Mouse (Mus musculus) ES-E14 (cell line): Measurements from ENCODE around the gene Dok7. TPM values are rescaled to one million over a fixed set of nuclear protein-coding genes. Genes with fewer than 3 reads are reported as not detected.

Source experiments
- DNase-seq: peaks from one replicate; pipeline ENCODE4 v3.0.0-alpha.2; 2013; ENCODE audit warnings: low read depth, low spot score
- H3K27ac ChIP-seq: 2 replicates; pipeline ENCODE4 v1.5.1; 2012; ENCODE audit warnings: low read depth, mild to moderate bottlenecking, low read length, moderate library complexity, mixed read lengths; ENCODE audit not compliant: poor library complexity, insufficient read depth, severe bottlenecking
- H3K36me3 ChIP-seq: 2 replicates; pipeline ENCODE4 v1.6.1; 2012; ENCODE audit warnings: mild to moderate bottlenecking, low read length, moderate library complexity, mixed read lengths; ENCODE audit not compliant: control insufficient read depth, poor library complexity, insufficient read depth, severe bottlenecking
- H3K4me1 ChIP-seq, 2 experiments: fragments of 150-350 bp in 1 of 2; sonication (generic) in 1 of 2; 2 replicates each; pipeline ENCODE4 v1.6.1; 2012; ENCODE audit warnings: low read length in 2 of 2, mild to moderate bottlenecking in 1 of 2, mixed read lengths in 1 of 2; ENCODE audit not compliant: control insufficient read depth in 2 of 2, insufficient read depth in 2 of 2, poor library complexity in 1 of 2
- H3K4me3 ChIP-seq, 2 experiments: fragments of 150-350 bp in 1 of 2; sonication (generic) in 1 of 2; 2 replicates each; pipeline ENCODE4 v1.5.1; 2012; ENCODE audit warnings: low read length in 2 of 2, low read depth in 1 of 2, mild to moderate bottlenecking in 1 of 2, mixed read lengths in 1 of 2; ENCODE audit not compliant: insufficient read depth in 1 of 2, poor library complexity in 1 of 2, severe bottlenecking in 1 of 2
- H3K9ac ChIP-seq: 2 replicates; pipeline ENCODE4 v1.6.1; 2012; ENCODE audit warnings: low read depth, mild to moderate bottlenecking, low read length, mixed read lengths; ENCODE audit not compliant: poor library complexity, insufficient read depth, severe bottlenecking
- H3K9me3 ChIP-seq: fragments of 150-350 bp; sonication (generic); 2 replicates; pipeline ENCODE4 v1.6.1; 2012; ENCODE audit warnings: low read depth, mild to moderate bottlenecking, low read length; ENCODE audit not compliant: control insufficient read depth, insufficient read depth
- CHD2 ChIP-seq: IDR thresholded peaks from 2 replicates; pipeline ENCODE4 v1.6.1; 2014; ENCODE audit warnings: mild to moderate bottlenecking, low read depth, low read length, inconsistent platforms
- HCFC1 ChIP-seq: IDR thresholded peaks from 2 replicates; pipeline ENCODE4 v1.6.1; 2012; ENCODE audit warnings: low read length, inconsistent platforms, borderline replicate concordance; ENCODE audit not compliant: insufficient read depth
- MAFK ChIP-seq: IDR thresholded peaks from 2 replicates; pipeline ENCODE4 v1.6.1; 2014; ENCODE audit warnings: mild to moderate bottlenecking, low read depth, low read length, inconsistent platforms; ENCODE audit not compliant: insufficient read depth
- ZC3H11A ChIP-seq: IDR thresholded peaks from 2 replicates; pipeline ENCODE4 v1.6.1; 2012; ENCODE audit warnings: low read depth, mild to moderate bottlenecking, inconsistent platforms, low read length, borderline replicate concordance
- ZNF384 ChIP-seq: IDR thresholded peaks from 2 replicates; pipeline ENCODE4 v1.6.1; 2012; ENCODE audit warnings: low read depth, low read length, inconsistent platforms
- in situ Hi-C, 2 experiments: fragments of 600-800 bp; cut with MboI; formaldehyde crosslinking; loops; one replicate each; pipeline ENCODE4 v1.15.1; 2025; ENCODE audit warnings: low sequenced_read_pairs in 2 of 2, inconsistent platforms in 1 of 2; ENCODE audit not compliant: unreplicated experiment in 2 of 2
- total RNA-seq: library from RNA; depleted of rRNA; stranded (reverse); fragments of 300-350 nt; gene quantifications from 2 replicates; pipeline ENCODE4 v1.2.3, GENCODE M21; 2012

The Dok7 gene
- total RNA-seq, 1 experiment = 0.18 TPM

DNA sequence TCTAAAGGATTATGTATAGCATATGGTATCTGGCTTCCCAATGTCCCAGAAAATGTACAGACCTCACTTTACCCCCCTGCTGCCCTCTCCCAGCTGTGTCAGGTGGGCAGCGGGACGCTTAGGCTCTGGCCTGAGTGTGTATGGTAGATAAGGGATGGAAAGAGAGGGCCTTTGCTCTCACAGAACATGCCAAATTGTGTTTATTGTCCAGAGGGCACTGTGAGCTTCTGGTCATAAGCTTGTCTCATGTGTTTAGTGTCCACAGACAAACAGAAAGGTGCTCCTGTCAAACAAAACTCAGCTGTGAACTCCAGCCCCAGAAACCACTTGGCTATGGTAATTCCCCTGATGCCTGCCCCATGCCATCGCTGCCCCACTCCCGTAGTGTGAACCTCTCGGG is 26.8 kb upstream of the Dok7 start:
- no peaks in the 10 kb centered on the region for H3K9me3 ChIP-seq
- peaks cover 0 to 5% of the 10 kb centered on the region in 2 experiments; a peak in 2 of 4 replicates for H3K4me1 ChIP-seq
- DNase-seq = no peak
- H3K27ac ChIP-seq = no peak overlapping the region
- in situ Hi-C loops = no loop called here
- H3K36me3 ChIP-seq = no peaks in the 10 kb centered on the region; the same call in 1 of the 2 replicates
- TF ChIP-seq ZNF384 (no peak), ZC3H11A (no peak), MAFK (no peak), HCFC1 (no peak), CHD2 (no peak)
- no peak overlapping the region for H3K9ac ChIP-seq
- H3K4me3 ChIP-seq = no peak overlapping the region

DNA sequence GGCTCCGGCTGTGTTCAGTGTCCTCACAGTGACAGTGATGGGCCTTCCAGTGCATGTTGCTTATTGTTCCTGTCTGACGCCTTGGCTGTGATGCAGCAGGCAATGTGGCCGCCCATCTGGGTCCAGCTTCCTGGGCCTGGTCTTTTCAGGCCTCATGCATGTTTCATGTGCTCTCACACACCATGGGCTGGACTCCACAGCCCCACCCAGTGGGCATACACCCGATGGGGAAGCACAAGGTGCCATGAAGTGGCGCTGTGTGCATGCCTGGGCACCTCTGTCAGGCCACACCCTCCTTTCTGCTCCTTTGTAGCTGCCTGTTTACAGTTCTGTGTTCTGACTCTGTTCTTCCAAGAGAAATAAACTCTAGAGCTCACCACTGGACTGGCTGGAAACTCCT is 23.5 kb upstream of the Dok7 start:
- no peak overlapping the region for H3K9ac ChIP-seq
- no peaks in the 10 kb centered on the region; the same call in 1 of the 2 replicates for H3K36me3 ChIP-seq
- H3K27ac ChIP-seq = no peak overlapping the region
- H3K9me3 ChIP-seq = no peaks in the 10 kb centered on the region
- H3K4me3 ChIP-seq = no peak overlapping the region
- in situ Hi-C loops = no loop called here
- DNase-seq = no peak
- peaks cover 0 to 5% of the 10 kb centered on the region in 2 experiments; a peak in 2 of 4 replicates for H3K4me1 ChIP-seq
- no peak for TF ChIP-seq ZNF384
- TF ChIP-seq MAFK = no peak
- no peak for TF ChIP-seq ZC3H11A
- TF ChIP-seq HCFC1 = no peak
- no peak for TF ChIP-seq CHD2

DNA sequence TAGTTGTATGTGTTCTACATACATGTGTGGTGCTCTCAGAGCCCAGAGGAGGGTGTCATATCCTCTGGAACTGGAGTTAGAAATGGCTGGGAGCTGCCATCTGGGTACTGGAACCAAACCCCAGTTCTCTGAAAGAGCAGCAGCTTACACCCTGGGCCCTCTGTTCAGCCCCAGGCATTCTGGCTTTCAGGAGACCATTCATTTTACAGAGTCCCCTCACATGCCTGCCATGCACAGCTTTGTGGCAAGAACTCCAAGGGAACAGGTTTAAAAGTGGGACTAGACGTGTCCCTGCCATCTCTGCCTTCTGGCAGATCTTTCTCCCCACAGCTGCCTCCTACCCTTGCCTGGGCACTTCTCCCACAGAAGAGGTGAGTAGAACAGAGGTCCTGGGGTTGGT is 22.9 kb upstream of the Dok7 start:
- TF ChIP-seq ZNF384 = no peak
- no peak for TF ChIP-seq ZC3H11A
- no peak for TF ChIP-seq HCFC1
- no peak for TF ChIP-seq CHD2
- no peak for TF ChIP-seq MAFK
- no peak for DNase-seq
- H3K27ac ChIP-seq = no peak overlapping the region
- no peaks in the 10 kb centered on the region for H3K36me3 ChIP-seq
- no peak overlapping the region for H3K9ac ChIP-seq
- no peaks in the 10 kb centered on the region for H3K9me3 ChIP-seq
- no peak overlapping the region for H3K4me3 ChIP-seq
- in situ Hi-C loops = no loop called here
- H3K4me1 ChIP-seq = peaks cover 0 to 5% of the 10 kb centered on the region in 2 experiments; a peak in 2 of 4 replicates

DNA sequence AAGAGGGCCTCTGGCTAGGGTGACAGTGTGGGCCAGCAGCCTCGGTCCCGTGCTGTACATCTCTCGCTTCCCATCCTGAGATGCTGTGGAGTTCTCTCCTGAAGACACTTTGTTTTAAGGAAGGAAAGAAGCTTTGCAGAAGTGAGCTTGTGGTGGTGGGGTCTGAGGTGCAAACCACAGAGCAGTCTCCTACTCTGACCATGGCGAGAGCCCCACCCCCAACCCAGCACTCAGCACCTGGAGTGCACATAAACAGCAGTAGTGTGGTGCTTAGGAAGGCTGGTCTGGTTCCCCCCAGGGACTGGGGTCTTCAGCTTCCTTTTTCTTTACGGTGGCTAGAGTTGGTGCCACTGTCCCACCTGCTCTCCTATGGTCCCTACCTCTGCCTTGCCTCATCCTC is 21.4 kb upstream of the Dok7 start:
- Histone ChIP-seq H3K27ac (no peak overlapping the region), H3K4me1 (peaks cover 0 to 5% of the 10 kb centered on the region in 2 experiments; a peak in 2 of 4 replicates), H3K36me3 (no peaks in the 10 kb centered on the region), H3K9ac (no peak overlapping the region), H3K9me3 (no peaks in the 10 kb centered on the region), H3K4me3 (no peak overlapping the region)
- TF ChIP-seq HCFC1 = no peak
- no peak for TF ChIP-seq CHD2
- TF ChIP-seq MAFK = no peak
- TF ChIP-seq ZNF384 = no peak
- no peak for TF ChIP-seq ZC3H11A
- in situ Hi-C loops = no loop called here
- no peak for DNase-seq

DNA sequence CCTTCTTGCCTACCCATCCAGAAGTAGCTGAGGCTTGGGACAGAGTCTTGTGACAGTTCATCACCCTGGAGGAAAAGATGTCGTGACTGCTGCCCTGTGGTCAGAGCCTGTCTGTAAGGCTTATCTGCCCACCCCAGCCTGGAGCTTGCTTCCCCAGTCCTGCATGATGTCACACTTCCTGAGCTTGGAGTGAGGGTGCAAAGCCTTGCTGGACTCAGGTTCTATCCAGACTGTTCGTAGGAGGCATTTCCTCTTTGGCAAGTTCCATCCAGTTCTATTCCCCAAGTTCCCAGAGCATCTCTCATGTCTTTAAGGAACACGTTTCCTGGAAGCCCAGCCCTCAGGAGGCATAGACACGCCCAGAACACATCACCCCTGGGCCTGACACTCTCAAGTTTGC is 20.8 kb upstream of the Dok7 start:
- DNase-seq = no peak
- no peaks in the 10 kb centered on the region for H3K36me3 ChIP-seq
- H3K4me1 ChIP-seq = peaks cover 0 to 5% of the 10 kb centered on the region in 2 experiments; a peak in 2 of 4 replicates
- no peak overlapping the region for H3K9ac ChIP-seq
- in situ Hi-C loops = no loop called here
- no peak for TF ChIP-seq MAFK
- TF ChIP-seq CHD2 = no peak
- no peak for TF ChIP-seq ZC3H11A
- TF ChIP-seq ZNF384 = no peak
- no peak for TF ChIP-seq HCFC1
- H3K9me3 ChIP-seq = no peaks in the 10 kb centered on the region
- H3K27ac ChIP-seq = no peak overlapping the region
- H3K4me3 ChIP-seq = no peak overlapping the region
